In the genomic region with DNA sequence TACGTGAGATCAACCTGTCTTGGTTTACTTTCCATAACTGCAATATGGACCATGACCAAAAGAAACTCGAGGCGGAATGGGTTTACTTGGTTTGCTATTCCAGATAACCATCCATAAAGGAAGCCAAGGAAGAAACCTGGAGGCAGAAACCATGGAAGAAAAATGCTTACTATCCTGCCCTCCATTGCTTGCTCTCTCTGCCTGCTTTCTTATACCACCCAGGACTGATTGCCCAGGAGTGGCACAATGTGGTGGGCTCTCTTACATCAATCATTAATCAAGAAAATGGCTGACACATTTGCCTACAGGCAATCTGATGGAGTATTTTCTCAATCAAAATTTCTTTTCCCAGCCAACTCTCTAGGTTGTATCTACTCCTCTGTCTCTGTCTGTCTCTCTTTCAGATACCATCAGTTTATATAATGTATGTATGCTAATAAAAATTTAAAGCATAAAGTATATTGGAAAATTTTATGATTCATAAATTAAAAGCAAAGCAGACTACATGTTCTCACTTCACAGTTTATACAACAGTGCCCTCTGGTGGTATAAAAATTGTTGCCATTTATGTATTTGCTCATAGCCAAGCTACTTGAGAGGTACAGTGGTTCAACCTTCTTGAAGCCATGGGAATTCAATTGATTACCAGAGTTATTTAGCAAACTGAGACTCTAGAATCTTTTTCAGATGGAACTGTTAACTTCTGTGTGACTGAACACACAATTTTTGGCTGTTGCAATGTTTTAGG, we compare ENCODE assay signal across 9 mouse cellular contexts.
DNase-seq lines count a peak whose midpoint lies in the region; ATAC-seq lines count a peak whose summit lies in the region.
"Had no signal": no experiment of that assay in that cellular context is flagged by ENCODE, and none has a peak within 500 bp of the region (broad histone marks: within the 10 kb centered on the region; RNA-seq: fewer than 3 reads in every experiment).

No protein-coding gene starts in this region.

- H3K36me3 ChIP-seq in hindbrain, embryonic 14.5 days (replicated peaks; ENCODE audit: control insufficient read depth, insufficient read depth): no peaks in the 10 kb centered on the region
- no peaks in the 10 kb centered on the region for H3K36me3 ChIP-seq in midbrain, embryonic 14.5 days (ENCODE audit: control insufficient read depth, insufficient read depth, low read length)

- H3K9ac ChIP-seq in hindbrain, embryonic 14.5 days: no peak overlapping the region
- H3K9ac ChIP-seq in midbrain, embryonic 14.5 days (replicated peaks; ENCODE audit: low read length): no peak overlapping the region

- H3K4me3 ChIP-seq in hindbrain, embryonic 14.5 days (replicated peaks; ENCODE audit: low read length): no peak overlapping the region
- H3K4me3 ChIP-seq in midbrain, embryonic 14.5 days (replicated peaks; ENCODE audit: low read depth, low read length): no peak overlapping the region
- H3K4me3 ChIP-seq: megakaryocyte, embryonic 14.5 days had no signal

- H3K4me2 ChIP-seq in hindbrain, embryonic 14.5 days (replicated peaks): no peak overlapping the region
- H3K4me2 ChIP-seq in midbrain, embryonic 14.5 days (ENCODE audit: low read length): no peak overlapping the region

- no peaks in the 10 kb centered on the region for H3K4me1 ChIP-seq in hindbrain, embryonic 14.5 days (replicated peaks; ENCODE audit: control insufficient read depth, insufficient read depth, low read length)
- H3K4me1 ChIP-seq in midbrain, embryonic 14.5 days (ENCODE audit: control insufficient read depth, insufficient read depth, low read length): no peaks in the 10 kb centered on the region

- no peaks in the 10 kb centered on the region for H3K9me3 ChIP-seq in hindbrain, embryonic 14.5 days (ENCODE audit: control insufficient read depth, low read length)
- H3K9me3 ChIP-seq in midbrain, embryonic 14.5 days (ENCODE audit: control insufficient read depth, low read length): no peaks in the 10 kb centered on the region
- H3K9me3 ChIP-seq: megakaryocyte, embryonic 14.5 days had no signal

- no peak overlapping the region for H3K27ac ChIP-seq in hindbrain, embryonic 14.5 days
- no peak overlapping the region for H3K27ac ChIP-seq in midbrain, embryonic 14.5 days (replicated peaks; ENCODE audit: low read depth, low read length)

- H3K27me3 ChIP-seq in hindbrain, embryonic 14.5 days (ENCODE audit: control insufficient read depth, insufficient read depth, low read length): no peaks in the 10 kb centered on the region
- H3K27me3 ChIP-seq in midbrain, embryonic 14.5 days (ENCODE audit: control insufficient read depth, insufficient read depth, low read length): 0 out of 2 replicates have a peak, but pooled peaks cover 3% of the 10 kb centered on the region
- H3K27me3 ChIP-seq: megakaryocyte, embryonic 14.5 days had no signal

- intact Hi-C loops in left cerebral cortex, postnatal 14 days (cut with DNase I): loop anchor here (5.0 kb wide), 4 partner anchors 68 to 298 kb away; a partner anchor contains a TSS

- DNase-seq in adrenal gland, postnatal 10 days: peak; percentile 14
- no peak for DNase-seq in adrenal gland, postnatal 4 days (ENCODE audit: low spot score in 2 of 2)
- peak; percentile 82 for DNase-seq in left cerebral cortex, postnatal 14 days (ENCODE audit: low spot score in 2 of 2)
- no peak for DNase-seq in left cerebral cortex, adult 8-10 months (ENCODE audit: low spot score in 2 of 2)
- DNase-seq in c-Kit-positive CD71-positive TER-119-positive erythroid progenitor cells, embryonic 14.5 days (ENCODE audit: low spot score): peak; percentile 68
- DNase-seq in hindbrain, embryonic 14.5 days (ENCODE audit: low spot score): peak; percentile 94
- DNase-seq in midbrain, embryonic 14.5 days: peak; percentile 94
- DNase-seq in right cerebral cortex, postnatal 36 days (ENCODE audit: low spot score in 2 of 2): no peak

- WGBS in hindbrain, embryonic 14.5 days: 74% methylated on average over 3 of the region's 3 CpGs
- 82% methylated on average over 3 of the region's 3 CpGs for WGBS in midbrain, embryonic 14.5 days

- ATAC-seq in hindbrain, embryonic 14.5 days (ENCODE audit: low FRiP score): no peak; the same call in 1 of the 2 replicates
- ATAC-seq in midbrain, embryonic 14.5 days (ENCODE audit: low FRiP score, low TSS enrichment): peak; percentile 50; the same call in 1 of the 2 replicates

Comparison
In these comparisons a context has a peak if more than half of its experiments do, and no peak if none do; other contexts are left out.
1. DNase-seq: peak in adrenal gland, postnatal 10 days (single experiment), left cerebral cortex, postnatal 14 days (2 of 2), c-Kit-positive CD71-positive TER-119-positive erythroid progenitor cells, embryonic 14.5 days (single experiment), hindbrain, embryonic 14.5 days (single experiment) and midbrain, embryonic 14.5 days (single experiment); none in adrenal gland, postnatal 4 days (0 of 2), left cerebral cortex, adult 8-10 months (0 of 2) and right cerebral cortex, postnatal 36 days (0 of 2).